Mouse (Mus musculus) kidney, postnatal 0 days (tissue): Measurements from ENCODE around the gene Olfr1463. TPM values are rescaled to one million over a fixed set of nuclear protein-coding genes. Genes with fewer than 3 reads are reported as not detected.

Experiments
- ATAC-seq: fragments of 200-750 bp; cut with Nextera tagmentation; replicated peaks from 2 replicates; pipeline ENCODE4 v1.8.0; 2017; ENCODE audit warnings: low read depth, moderate number of reproducible peaks, moderate TSS enrichment, moderate library complexity; ENCODE audit not compliant: low FRiP score
- DNase-seq: peaks from one replicate; pipeline ENCODE4 v3.0.0-alpha.2; 2016; ENCODE audit warnings: low spot score
- H3K27ac ChIP-seq: fragments of 300-500 bp; sonication (generic); 2 replicates; pipeline ENCODE4 v1.5.1; 2014; ENCODE audit warnings: mild to moderate bottlenecking
- H3K27me3 ChIP-seq: fragments of 300-500 bp; sonication (generic); 2 replicates; pipeline ENCODE4 v1.6.1; 2014; ENCODE audit warnings: low read length, mixed read lengths; ENCODE audit not compliant: insufficient read depth
- H3K36me3 ChIP-seq: fragments of 300-500 bp; sonication (generic); 2 replicates; pipeline ENCODE4 v1.6.1; 2014; ENCODE audit warnings: low read length, mixed read lengths; ENCODE audit not compliant: insufficient read depth
- H3K4me1 ChIP-seq: fragments of 300-500 bp; sonication (generic); replicated peaks from 2 replicates; pipeline ENCODE4 v1.6.1; 2014; ENCODE audit warnings: antibody characterized with exemption, low read length, mixed read lengths; ENCODE audit not compliant: insufficient read depth
- H3K4me2 ChIP-seq: fragments of 300-500 bp; sonication (generic); 2 replicates; pipeline ENCODE4 v1.6.1; 2014; ENCODE audit warnings: mild to moderate bottlenecking, low read length, moderate library complexity, mixed read lengths
- H3K4me3 ChIP-seq: fragments of 300-500 bp; sonication (generic); replicated peaks from 2 replicates; pipeline ENCODE4 v1.5.1; 2014; ENCODE audit warnings: low read depth, low read length
- H3K9ac ChIP-seq: fragments of 300-500 bp; sonication (generic); 2 replicates; pipeline ENCODE4 v1.6.1; 2014; ENCODE audit warnings: low read depth, low read length
- H3K9me3 ChIP-seq: fragments of 300-500 bp; sonication (generic); replicated peaks from 2 replicates; pipeline ENCODE4 v1.6.1; 2016; ENCODE audit warnings: low read length, inconsistent platforms, mixed read lengths
- CTCF ChIP-seq: IDR thresholded peaks from 2 replicates; pipeline ENCODE4 v1.5.1; 2016; ENCODE audit warnings: antibody characterized with exemption, low read depth, mild to moderate bottlenecking, moderate library complexity
- WGBS: fragments of 180-500 bp; shearing (Covaris S2); extraction: QIAGEN DNeasy Blood & Tissue Kit; methylation state at CpG from one replicate; pipeline ENCODE4 v1.1.7; 2014; 5-methylcytosine and 5-hydroxymethylcytosine counted together
- polyA plus RNA-seq: library from polyadenylated mRNA; unstranded; fragments of >200 nt; fragmentation: Nextera tagmentation; extraction: Ambion mirVana; gene quantifications from 2 replicates; pipeline ENCODE4 v1.2.1, GENCODE M21; 2015

The Olfr1463 gene
- not detected in 2 replicates for polyA plus RNA-seq

- H3K9me3 ChIP-seq, result no peaks in the 10 kb centered on the region
- DNase-seq, result no peak
Observed at GRCm38 (mm10) chr19:13231028-13231427, at the start of gene Olfr1463. Olfr1463 (plus strand) TSS chr19:13231328.

GRCm38 (mm10) chr19:13185434-13185833, 45.7 kb upstream of the Olfr1463 start, which contains the start of gene Olfr1462:
Olfr1462 (plus strand) TSS chr19:13185734.
- Histone ChIP-seq H3K4me3 (no peak within 1 kb of the TSS), H3K27me3 (no peaks in the 10 kb centered on the region), H3K4me1 (no peaks in the 10 kb centered on the region), H3K9me3 (no peaks in the 10 kb centered on the region), H3K36me3 (no peaks in the 10 kb centered on the region), H3K9ac (no peak within 1 kb of the TSS), H3K27ac (no peak within 1 kb of the TSS), H3K4me2 (no peak within 1 kb of the TSS)
- WGBS, result 84% methylated on average over 1 of the region's 1 CpGs
- DNase-seq, result no peak
- ATAC-seq, result no peak
- TF ChIP-seq CTCF, result no peak

More at GRCm38 (mm10) chr19:13231028-13231427, at the start of gene Olfr1463:
- TF ChIP-seq CTCF, result no peak
- Histone ChIP-seq H3K9ac (no peak within 1 kb of the TSS), H3K27me3 (no peaks in the 10 kb centered on the region), H3K36me3 (no peaks in the 10 kb centered on the region), H3K27ac (no peak within 1 kb of the TSS), H3K4me3 (no peak within 1 kb of the TSS), H3K4me2 (no peak within 1 kb of the TSS), H3K4me1 (no peaks in the 10 kb centered on the region)
- no peak for ATAC-seq

GRCm38 (mm10) chr19:13221666-13222065, 9.5 kb upstream of the Olfr1463 start:
- 89% methylated on average over 11 of the region's 11 CpGs for WGBS
- ATAC-seq (no peak), DNase-seq (no peak)
- Histone ChIP-seq H3K4me3 (no peak overlapping the region), H3K27me3 (no peaks in the 10 kb centered on the region), H3K4me2 (no peak overlapping the region), H3K9ac (no peak overlapping the region), H3K4me1 (no peaks in the 10 kb centered on the region), H3K27ac (no peak overlapping the region), H3K9me3 (no peaks in the 10 kb centered on the region), H3K36me3 (no peaks in the 10 kb centered on the region)
- TF ChIP-seq CTCF, result no peak

Other genes with a start within 250 kb of the Olfr1463 start
- gene Olfr1451, start 236.3 kb upstream of the Olfr1463 start, polyA plus RNA-seq, result not detected in 2 replicates
- not detected in 2 replicates for gene Olfr1453, start 203.0 kb upstream of the Olfr1463 start, polyA plus RNA-seq
- not detected in 2 replicates for gene Olfr1454, start 170.7 kb upstream of the Olfr1463 start, polyA plus RNA-seq
- gene Olfr1457, start 133.4 kb upstream of the Olfr1463 start, polyA plus RNA-seq, result not detected in 2 replicates
- not detected in 2 replicates for gene Olfr1458, start 124.6 kb upstream of the Olfr1463 start, polyA plus RNA-seq
- gene Olfr1459, start 81.8 kb upstream of the Olfr1463 start, polyA plus RNA-seq, result not detected in 2 replicates
- gene Olfr1461, start 68.3 kb upstream of the Olfr1463 start, polyA plus RNA-seq, result not detected in 2 replicates
- gene Olfr1462, start 45.6 kb upstream of the Olfr1463 start, polyA plus RNA-seq, result not detected in 2 replicates
- not detected in 2 replicates for gene Olfr1465, start 84.2 kb downstream of the Olfr1463 start, polyA plus RNA-seq
- gene Olfr1466, start 107.5 kb downstream of the Olfr1463 start, polyA plus RNA-seq, result not detected in 2 replicates
- not detected in 2 replicates for gene Olfr1467, start 130.9 kb downstream of the Olfr1463 start, polyA plus RNA-seq
- not detected in 2 replicates for gene Olfr1469, start 176.5 kb downstream of the Olfr1463 start, polyA plus RNA-seq
- not detected in 2 replicates for gene Olfr1471, start 212.1 kb downstream of the Olfr1463 start, polyA plus RNA-seq
- not detected in 2 replicates for gene Olfr1472, start 224.8 kb downstream of the Olfr1463 start, polyA plus RNA-seq
- not detected in 2 replicates for gene Olfr1474, start 238.2 kb downstream of the Olfr1463 start, polyA plus RNA-seq
- not detected in 2 replicates for gene Olfr1475, start 248.9 kb downstream of the Olfr1463 start, polyA plus RNA-seq